Mouse (Mus musculus) cerebellum, adult 2 months (tissue): ENCODE measurements around the gene S100a2. TPM values are rescaled to one million over a fixed set of nuclear protein-coding genes. Genes with fewer than 3 reads are reported as not detected.

ENCODE experiments used
- DNase-seq, 2 experiments: peaks; one replicate each; pipeline ENCODE4 v3.0.0; 2021
- H3K27ac ChIP-seq: fragments of 200-500 bp; 2 replicates; pipeline ENCODE4 v1.5.1; 2012; ENCODE audit warnings: low read length, control low read depth, inconsistent platforms; ENCODE audit not compliant: insufficient read depth
- H3K27me3 ChIP-seq: fragments of 200-500 bp; 2 replicates; pipeline ENCODE4 v1.6.1; 2012; ENCODE audit warnings: inconsistent platforms, mild to moderate bottlenecking, low read length, moderate library complexity; ENCODE audit not compliant: control insufficient read depth, insufficient read depth
- H3K4me1 ChIP-seq: fragments of 200-500 bp; 2 replicates; pipeline ENCODE4 v1.6.1; 2011; ENCODE audit warnings: low read length; ENCODE audit not compliant: control insufficient read depth, insufficient read depth
- H3K4me3 ChIP-seq: fragments of 200-500 bp; replicated peaks from 2 replicates; pipeline ENCODE3; 2011; ENCODE audit warnings: mild to moderate bottlenecking, low read depth, low read length, control low read depth; ENCODE audit not compliant: insufficient read depth
- CTCF ChIP-seq: fragments of 200-500 bp; IDR thresholded peaks from 2 replicates; pipeline ENCODE4 v1.5.1; 2011; ENCODE audit warnings: low read depth, mild to moderate bottlenecking, control low read depth, low read length, moderate library complexity, borderline replicate concordance; ENCODE audit not compliant: insufficient read depth
- POLR2A ChIP-seq: fragments of 200-500 bp; IDR thresholded peaks from 2 replicates; pipeline ENCODE4 v1.6.1; 2011; ENCODE audit warnings: low read length, control low read depth, borderline replicate concordance; ENCODE audit not compliant: insufficient read depth
- WGBS: fragments of 180-500 bp; shearing (Covaris S2); methylation state at CpG from one replicate; pipeline ENCODE4 v1.1.7; 2018; 5-methylcytosine and 5-hydroxymethylcytosine counted together
- polyA plus RNA-seq: library from polyadenylated mRNA; depleted of rRNA; stranded (reverse); fragments of >200 nt; gene quantifications from 2 replicates; pipeline ENCODE4 v1.2.3, GENCODE M21; 2012

S100a2 gene
- polyA plus RNA-seq, 1 experiment, result not detected

DNA sequence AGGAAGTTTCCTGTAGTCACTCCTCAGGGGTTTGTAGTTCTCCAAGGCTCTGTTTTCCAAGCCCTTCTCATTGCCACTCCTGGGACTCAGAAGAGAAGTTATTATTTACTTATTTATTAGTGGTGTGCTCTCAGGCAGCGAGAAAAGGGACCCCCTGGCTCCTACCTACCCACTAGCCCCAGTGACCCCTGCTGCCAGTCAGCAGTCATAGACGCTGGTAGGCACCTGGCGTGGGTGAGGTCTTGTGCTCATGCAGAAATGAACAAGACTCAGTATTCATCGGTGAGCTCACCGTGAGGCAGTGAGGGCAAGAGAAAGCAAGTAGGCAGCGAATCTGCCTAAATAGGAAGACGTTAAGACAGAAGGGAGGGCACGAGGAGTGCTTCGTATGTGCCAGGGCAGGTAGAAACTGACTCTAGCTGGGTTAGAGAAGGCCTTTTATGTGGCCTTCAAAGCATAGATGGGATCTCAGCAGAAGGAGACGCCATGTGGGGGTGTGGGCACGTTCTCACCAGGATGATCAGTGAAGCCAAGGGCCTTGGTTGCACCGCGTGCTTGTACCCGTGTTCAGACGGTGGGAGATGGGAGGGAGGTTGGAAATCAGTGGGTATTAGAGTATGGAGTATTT, 3.9 kb upstream of the S100a2 start:
- WGBS, result 84% methylated on average over 15 of the region's 15 CpGs
- H3K27ac ChIP-seq, result no peak overlapping the region
- no peak for TF ChIP-seq POLR2A
- no peak for TF ChIP-seq CTCF
- no peak overlapping the region for H3K4me3 ChIP-seq
- no peaks in the 10 kb centered on the region for H3K27me3 ChIP-seq
- no peaks in the 10 kb centered on the region; the same call in 1 of the 2 replicates for H3K4me1 ChIP-seq
- no peak for DNase-seq

DNA sequence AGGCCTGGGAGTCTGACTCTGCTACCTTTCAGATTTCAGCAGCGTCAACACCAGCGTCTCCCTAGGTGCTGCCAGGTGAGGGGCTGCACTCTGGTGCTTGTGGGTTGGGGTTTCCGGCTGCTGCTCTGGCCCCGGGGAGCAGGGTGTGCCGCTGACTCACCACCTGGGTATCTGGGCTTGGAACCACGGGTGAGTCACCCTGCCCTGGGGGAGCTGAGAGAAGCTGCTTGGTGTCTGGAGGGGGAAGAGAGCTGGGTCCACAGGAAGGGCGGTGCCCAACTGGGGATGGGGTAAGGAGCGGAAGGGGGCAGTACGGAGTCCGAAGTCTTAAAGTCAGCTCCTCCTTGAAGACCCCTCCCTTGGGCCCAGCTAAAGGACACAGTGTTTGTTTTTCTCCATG, 3.1 kb upstream of the S100a2 start:
- Histone ChIP-seq H3K27ac (no peak overlapping the region), H3K4me1 (no peaks in the 10 kb centered on the region; the same call in 1 of the 2 replicates), H3K27me3 (no peaks in the 10 kb centered on the region), H3K4me3 (no peak overlapping the region)
- TF ChIP-seq CTCF (no peak), POLR2A (no peak)
- WGBS, result 69% methylated on average over 10 of the region's 10 CpGs
- DNase-seq, result no peak

DNA sequence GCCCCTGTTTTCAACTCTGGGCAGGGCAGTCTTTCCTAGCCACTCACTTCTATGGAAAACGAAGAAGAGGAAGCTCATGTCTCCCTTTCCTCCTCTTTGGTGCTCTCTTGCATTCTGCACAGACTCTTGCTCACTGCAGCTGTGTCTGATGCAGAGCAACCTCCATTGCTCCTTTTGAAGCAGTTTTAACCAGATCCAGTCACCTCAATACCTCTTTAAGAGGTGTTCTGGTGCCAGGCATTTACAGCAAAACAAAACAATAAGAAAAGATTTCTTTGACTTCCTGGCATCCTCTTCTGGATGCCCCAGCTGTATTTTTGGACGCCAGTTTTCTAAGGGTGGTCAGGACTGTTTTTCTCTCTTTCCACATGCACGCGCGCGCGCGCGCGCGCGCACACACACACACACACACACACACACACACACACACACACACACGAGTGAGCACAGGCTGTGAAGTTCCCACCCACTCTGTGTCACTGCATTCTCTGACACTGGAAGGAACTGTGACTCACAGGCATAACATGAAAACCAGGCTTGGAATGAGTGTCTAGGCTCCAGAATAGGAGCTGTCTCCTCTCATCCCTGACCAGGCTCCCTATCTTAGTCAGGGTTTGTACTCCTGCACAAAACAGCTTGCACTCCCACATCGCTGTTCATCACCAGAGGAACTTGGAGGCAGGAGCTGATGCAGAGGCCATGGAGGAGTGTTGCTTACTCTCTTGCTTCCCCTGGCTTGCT, 2.5 kb upstream of the S100a2 start:
- H3K4me3 ChIP-seq, result no peak overlapping the region
- no peak overlapping the region for H3K27ac ChIP-seq
- no peaks in the 10 kb centered on the region for H3K27me3 ChIP-seq
- no peak for DNase-seq
- WGBS, result 86% methylated on average over 14 of the region's 14 CpGs
- no peaks in the 10 kb centered on the region; the same call in 1 of the 2 replicates for H3K4me1 ChIP-seq
- TF ChIP-seq CTCF (no peak), POLR2A (no peak)

DNA sequence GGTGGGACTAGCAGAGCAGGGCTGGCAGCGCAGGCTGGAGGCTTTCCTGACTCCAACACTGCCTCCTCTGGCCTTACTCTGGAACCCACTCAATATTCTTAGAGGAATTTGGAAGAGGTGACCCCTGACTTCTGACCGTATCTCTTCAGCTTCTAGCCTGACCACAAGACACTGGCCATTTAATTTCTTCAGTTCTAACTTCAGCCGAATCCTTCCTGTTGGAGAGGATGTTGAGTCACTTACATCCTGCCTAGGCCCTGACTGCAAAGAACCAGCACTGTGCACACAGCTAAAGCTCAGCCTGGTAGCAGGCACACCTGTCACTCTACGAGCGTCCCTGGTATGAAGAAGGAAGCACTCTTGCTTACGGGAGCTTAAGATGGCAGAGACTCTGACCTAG, 657 bp upstream of the S100a2 start:
- H3K4me1 ChIP-seq, result no peaks in the 10 kb centered on the region; the same call in 1 of the 2 replicates
- no peak overlapping the region for H3K27ac ChIP-seq
- 86% methylated on average over 6 of the region's 6 CpGs for WGBS
- no peak overlapping the region for H3K4me3 ChIP-seq
- TF ChIP-seq CTCF, result no peak
- no peak for DNase-seq
- H3K27me3 ChIP-seq, result no peaks in the 10 kb centered on the region

DNA sequence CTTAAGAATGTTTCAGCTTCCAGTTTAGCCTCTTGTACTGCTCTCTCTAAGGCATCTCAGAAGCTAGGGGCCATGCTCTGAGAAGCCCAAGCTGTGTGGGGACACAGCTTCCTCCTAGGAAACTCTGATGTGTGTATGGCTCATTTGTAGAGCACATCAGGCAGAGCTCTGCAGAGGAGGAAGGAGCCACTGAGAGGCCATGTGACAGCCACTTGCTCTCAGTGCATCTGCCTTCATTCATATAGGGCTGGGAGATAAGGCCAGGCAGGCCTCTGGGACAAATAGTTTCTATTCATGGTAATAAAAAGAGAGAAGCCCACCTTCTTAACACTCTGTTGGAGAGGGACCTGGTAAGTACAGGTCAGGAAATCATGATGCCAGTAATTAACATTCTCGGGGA, 4.4 kb downstream of the S100a2 start:
- Histone ChIP-seq H3K27me3 (0 out of 2 replicates have a peak, but pooled peaks cover 2% of the 10 kb centered on the region), H3K4me3 (no peak overlapping the region), H3K27ac (no peak overlapping the region), H3K4me1 (no peaks in the 10 kb centered on the region; the same call in 1 of the 2 replicates)
- WGBS, result 91% methylated on average over 1 of the region's 1 CpGs
- TF ChIP-seq POLR2A, result no peak
- TF ChIP-seq CTCF, result no peak
- DNase-seq, result no peak

DNA sequence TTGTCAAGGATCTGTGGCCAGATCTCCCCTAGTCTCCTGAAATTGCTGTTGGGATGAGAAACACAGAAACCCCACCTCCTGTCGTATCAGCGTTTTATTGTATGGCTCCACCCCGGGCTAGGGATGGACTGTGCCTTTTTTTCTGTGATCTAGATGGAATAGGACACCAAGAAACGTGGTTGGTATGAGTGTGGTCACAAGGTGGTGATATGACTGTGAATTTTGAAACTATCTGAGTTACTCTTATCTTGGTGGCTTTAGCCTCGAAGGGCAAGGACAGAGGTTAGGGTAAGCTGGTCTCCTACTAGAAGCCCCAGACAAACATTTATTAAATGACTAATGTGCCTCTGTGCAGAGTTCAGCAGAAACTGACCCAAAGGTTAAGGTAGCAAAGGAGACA, 5.5 kb downstream of the S100a2 start:
- Histone ChIP-seq H3K27ac (no peak overlapping the region), H3K4me3 (no peak overlapping the region), H3K27me3 (0 out of 2 replicates have a peak, but pooled peaks cover 2% of the 10 kb centered on the region), H3K4me1 (no peaks in the 10 kb centered on the region)
- WGBS, result 75% methylated on average over 5 of the region's 5 CpGs
- DNase-seq, result no peak
- no peak for TF ChIP-seq POLR2A

DNA sequence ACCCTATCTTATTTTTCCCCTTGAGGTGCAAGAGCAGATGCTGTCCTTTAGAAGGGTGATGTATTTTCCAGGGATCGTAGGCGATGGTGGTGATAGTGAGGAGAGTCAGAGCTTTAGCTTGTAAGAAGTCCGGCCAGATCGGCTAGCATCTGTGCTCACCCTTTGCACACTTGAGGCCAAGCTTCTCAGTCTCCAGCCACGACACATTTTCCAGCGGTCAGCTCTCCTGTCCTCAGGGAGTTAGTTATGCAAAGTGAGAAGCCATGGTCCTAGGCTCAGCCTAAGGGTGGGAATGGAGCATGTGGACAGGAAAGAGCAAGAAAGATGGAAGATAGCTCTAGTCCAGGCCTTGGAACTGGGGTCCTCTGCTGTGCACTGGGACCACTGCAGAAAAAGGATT, 6.8 kb downstream of the S100a2 start:
- H3K4me3 ChIP-seq, result no peak overlapping the region
- H3K27ac ChIP-seq, result no peak overlapping the region
- TF ChIP-seq POLR2A, result no peak
- no peak for TF ChIP-seq CTCF
- no peak for DNase-seq
- WGBS, result 85% methylated on average over 6 of the region's 6 CpGs
- H3K27me3 ChIP-seq, result 0 out of 2 replicates have a peak, but pooled peaks cover 2% of the 10 kb centered on the region
- H3K4me1 ChIP-seq, result no peaks in the 10 kb centered on the region

DNA sequence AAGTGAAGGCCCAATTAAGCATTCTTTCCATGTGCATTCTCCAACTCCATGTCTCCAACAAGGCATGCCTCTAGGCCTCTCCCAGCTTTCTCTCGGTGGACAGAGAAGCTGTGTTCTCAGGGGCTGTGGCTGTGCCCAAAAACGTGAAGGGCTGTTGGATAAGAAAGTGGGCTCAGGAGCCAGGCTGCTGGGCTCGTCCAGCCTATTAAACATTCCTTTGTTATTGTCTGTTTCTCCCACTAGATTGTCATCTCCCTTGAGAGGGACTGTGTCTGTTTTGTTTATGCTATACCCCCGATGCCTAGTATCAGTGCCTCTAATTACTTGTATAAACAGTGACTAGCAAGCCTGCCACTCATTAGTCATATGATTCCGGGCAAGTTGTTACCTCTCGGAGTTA, 7.7 kb downstream of the S100a2 start:
- TF ChIP-seq POLR2A (no peak), CTCF (no peak)
- DNase-seq, result no peak
- H3K27ac ChIP-seq, result no peak overlapping the region
- 46% methylated on average over 6 of the region's 6 CpGs for WGBS
- H3K4me3 ChIP-seq, result no peak overlapping the region
- H3K4me1 ChIP-seq, result no peaks in the 10 kb centered on the region
- 0 out of 2 replicates have a peak, but pooled peaks cover 2% of the 10 kb centered on the region for H3K27me3 ChIP-seq
